ENCODE assay signal across 16 mouse cellular contexts in the genomic region with DNA sequence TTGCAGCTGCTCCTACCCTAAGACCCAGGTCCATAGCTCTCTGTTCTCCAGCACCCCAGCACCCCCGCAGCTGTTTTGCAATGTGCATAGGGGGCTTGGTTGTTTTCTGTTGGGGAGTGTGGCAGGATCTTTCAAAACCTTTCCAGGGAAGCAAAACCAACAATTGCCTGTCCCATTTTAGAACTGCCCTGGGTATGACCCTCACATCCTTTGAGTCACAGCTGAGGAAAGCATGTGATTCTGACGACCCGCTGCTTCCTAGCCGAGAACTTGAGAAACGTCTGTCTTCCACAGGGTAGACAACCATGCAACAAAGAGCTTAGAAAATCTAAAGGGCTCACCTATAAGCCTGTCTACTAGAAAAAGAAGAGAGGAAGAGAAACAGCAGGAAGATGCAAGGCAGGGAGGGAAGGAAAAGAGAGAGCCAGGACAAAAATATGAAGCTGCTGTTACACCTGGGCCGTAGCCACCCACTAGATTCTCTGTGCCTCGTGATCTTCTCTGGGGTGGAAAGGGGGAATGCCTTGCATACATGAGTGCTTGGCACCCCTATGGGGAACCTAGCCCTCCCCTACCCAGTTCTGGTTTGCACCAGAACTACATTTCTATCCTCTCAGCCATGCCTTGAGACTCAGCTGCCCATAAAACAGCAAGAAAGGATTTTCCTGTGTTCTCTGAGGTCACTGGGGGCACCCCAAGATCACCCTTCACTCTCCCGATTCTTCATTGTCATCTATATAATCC.
DNase-seq lines count a peak whose midpoint lies in the region; ATAC-seq and TF ChIP-seq lines count a peak whose summit lies in the region.
"Had no signal": no experiment of that assay in that cellular context is flagged by ENCODE, and none has a peak within 500 bp of the region (broad histone marks: within the 10 kb centered on the region; RNA-seq: fewer than 3 reads in every experiment).

No protein-coding gene starts in this region.

- 0 out of 2 replicates have a peak overlapping the region, but pooled peaks have one; percentile 4 for H3K4me2 ChIP-seq in heart, embryonic 14.5 days (ENCODE audit: low read length)
- H3K4me2 ChIP-seq in heart, embryonic 11.5 days = no peak overlapping the region
- no peak overlapping the region for H3K4me2 ChIP-seq in lung, embryonic 14.5 days
- no peak overlapping the region for H3K4me2 ChIP-seq in stomach, postnatal 0 days (replicated peaks; ENCODE audit: low read depth)
- H3K4me2 ChIP-seq: embryonic facial prominence, embryonic 15.5 days; neural tube, embryonic 15.5 days had no signal

- peaks cover 3 to 5% of the 10 kb centered on the region in 2 experiments; a peak in 2 of 4 replicates for H3K4me1 ChIP-seq in heart, embryonic 14.5 days (ENCODE audit: control insufficient read depth in 2 of 2, insufficient read depth in 2 of 2, low read length in 2 of 2)
- 0 out of 2 replicates have a peak, but pooled peaks cover 3% of the 10 kb centered on the region for H3K4me1 ChIP-seq in heart, embryonic 11.5 days (ENCODE audit: control insufficient read depth, insufficient read depth, low read length)
- no peaks in the 10 kb centered on the region for H3K4me1 ChIP-seq in lung, embryonic 14.5 days (ENCODE audit: insufficient read depth)
- no peaks in the 10 kb centered on the region for H3K4me1 ChIP-seq in stomach, postnatal 0 days (replicated peaks; ENCODE audit: control insufficient read depth, insufficient read depth)
- H3K4me1 ChIP-seq: embryonic facial prominence, embryonic 15.5 days; midbrain, embryonic 10.5 days; neural tube, embryonic 15.5 days had no signal

- no peak overlapping the region for H3K4me3 ChIP-seq in heart, embryonic 14.5 days (ENCODE audit: control insufficient read depth in 1 of 2, insufficient read depth in 1 of 2, low read depth in 1 of 2, low read length in 2 of 2)
- H3K4me3 ChIP-seq in heart, embryonic 11.5 days (ENCODE audit: low read depth, low read length) = no peak overlapping the region
- no peak overlapping the region for H3K4me3 ChIP-seq in lung, embryonic 14.5 days (ENCODE audit: low read depth, low read length)
- no peak overlapping the region for H3K4me3 ChIP-seq in stomach, postnatal 0 days (ENCODE audit: low read depth, low read length)
- H3K4me3 ChIP-seq: embryonic facial prominence, embryonic 15.5 days; midbrain, embryonic 10.5 days; neural tube, embryonic 15.5 days had no signal

- no peaks in the 10 kb centered on the region for H3K27me3 ChIP-seq in heart, embryonic 14.5 days (ENCODE audit: control insufficient read depth, insufficient read depth, low read length)
- H3K27me3 ChIP-seq in heart, embryonic 11.5 days (ENCODE audit: control insufficient read depth, insufficient read depth, low read length) = no peaks in the 10 kb centered on the region
- H3K27me3 ChIP-seq in lung, embryonic 14.5 days (ENCODE audit: insufficient read depth, low read length) = no peaks in the 10 kb centered on the region
- H3K27me3 ChIP-seq in stomach, postnatal 0 days (ENCODE audit: control insufficient read depth, insufficient read depth, low read length) = no peaks in the 10 kb centered on the region
- H3K27me3 ChIP-seq: embryonic facial prominence, embryonic 15.5 days; neural tube, embryonic 15.5 days had no signal

- H3K27ac ChIP-seq in heart, embryonic 14.5 days (replicated peaks in 1 of 2; ENCODE audit: control insufficient read depth in 1 of 2, insufficient read depth in 1 of 2, low read depth in 2 of 2, low read length in 2 of 2) = no peak overlapping the region
- H3K27ac ChIP-seq in heart, embryonic 11.5 days (ENCODE audit: low read depth, low read length) = no peak overlapping the region
- H3K27ac ChIP-seq in lung, embryonic 14.5 days (ENCODE audit: low read depth) = no peak overlapping the region
- 0 out of 2 replicates have a peak overlapping the region, but pooled peaks have one; percentile 9 for H3K27ac ChIP-seq in stomach, postnatal 0 days (replicated peaks)
- H3K27ac ChIP-seq: embryonic facial prominence, embryonic 15.5 days; midbrain, embryonic 10.5 days; neural tube, embryonic 15.5 days had no signal

- WGBS in heart, embryonic 14.5 days = 31% methylated on average over 8 of the region's 8 CpGs
- WGBS in heart, embryonic 11.5 days (ENCODE audit: insufficient replicate concordance) = 52% methylated on average over 8 of the region's 8 CpGs
- WGBS in lung, embryonic 14.5 days = 45% methylated on average over 8 of the region's 8 CpGs
- WGBS in stomach, postnatal 0 days = 49% methylated on average over 8 of the region's 8 CpGs

- TF ChIP-seq EP300 in stomach, postnatal 0 days (optimal IDR thresholded peaks at IDR 0.05) = no peak

- H3K9ac ChIP-seq in heart, embryonic 14.5 days (ENCODE audit: low read length) = no peak overlapping the region
- no peak overlapping the region for H3K9ac ChIP-seq in heart, embryonic 11.5 days (ENCODE audit: low read depth, low read length)
- H3K9ac ChIP-seq in lung, embryonic 14.5 days = no peak overlapping the region
- H3K9ac ChIP-seq in stomach, postnatal 0 days (ENCODE audit: low read length) = no peak overlapping the region
- H3K9ac ChIP-seq: embryonic facial prominence, embryonic 15.5 days; neural tube, embryonic 15.5 days had no signal

- no peak for TF ChIP-seq CTCF in lung, embryonic 14.5 days (IDR thresholded peaks at IDR 0.05; ENCODE audit: low read depth)
- TF ChIP-seq CTCF in stomach, postnatal 0 days (IDR thresholded peaks at IDR 0.05; ENCODE audit: low read depth) = no peak

- ATAC-seq in heart, embryonic 14.5 days (ENCODE audit: insufficient number of reproducible peaks, insufficient read depth, low FRiP score, low read depth) = no peak
- no peak for ATAC-seq in heart, embryonic 11.5 days (replicated peaks; ENCODE audit: insufficient number of reproducible peaks, low FRiP score, low TSS enrichment)
- no peak for ATAC-seq in lung, embryonic 14.5 days (ENCODE audit: insufficient read depth)
- peak; percentile 49 to 53; a peak in 3 of 4 replicates for ATAC-seq in hematopoietic stem cell, adult 5-6 weeks (replicated peaks in 1 of 2; ENCODE audit: insufficient read depth in 1 of 2, low FRiP score in 2 of 2, low TSS enrichment in 1 of 2, low read depth in 1 of 2, poor library complexity in 2 of 2, severe bottlenecking in 2 of 2)
- no peak for ATAC-seq in stomach, postnatal 0 days (ENCODE audit: low FRiP score, low TSS enrichment)
- ATAC-seq: activated CD4-positive, CD25-positive, alpha-beta regulatory T cell, adult 4 months; intestine, postnatal 0 days had no signal

- H3K36me3 ChIP-seq in heart, embryonic 14.5 days (ENCODE audit: control insufficient read depth, insufficient read depth, low read length) = no peaks in the 10 kb centered on the region
- H3K36me3 ChIP-seq in heart, embryonic 11.5 days (ENCODE audit: control insufficient read depth, insufficient read depth, low read length) = no peaks in the 10 kb centered on the region
- no peaks in the 10 kb centered on the region for H3K36me3 ChIP-seq in lung, embryonic 14.5 days (ENCODE audit: insufficient read depth)
- no peaks in the 10 kb centered on the region for H3K36me3 ChIP-seq in stomach, postnatal 0 days (ENCODE audit: control insufficient read depth, insufficient read depth, low read length)
- H3K36me3 ChIP-seq: embryonic facial prominence, embryonic 15.5 days; midbrain, embryonic 10.5 days; neural tube, embryonic 15.5 days had no signal

- no peaks in the 10 kb centered on the region for H3K9me3 ChIP-seq in heart, embryonic 14.5 days (ENCODE audit: control insufficient read depth, low read length)
- no peaks in the 10 kb centered on the region for H3K9me3 ChIP-seq in heart, embryonic 11.5 days (replicated peaks; ENCODE audit: control insufficient read depth, low read length)
- H3K9me3 ChIP-seq in lung, embryonic 14.5 days (ENCODE audit: low read depth, low read length) = no peaks in the 10 kb centered on the region
- no peaks in the 10 kb centered on the region for H3K9me3 ChIP-seq in stomach, postnatal 0 days (ENCODE audit: control insufficient read depth, low read length)
- H3K9me3 ChIP-seq: embryonic facial prominence, embryonic 15.5 days; midbrain, embryonic 10.5 days; neural tube, embryonic 15.5 days had no signal

- peak; percentile 13 for DNase-seq in lung, embryonic 14.5 days
- no peak for DNase-seq in lung, postnatal 10 days
- DNase-seq in stomach, postnatal 0 days (ENCODE audit: low spot score) = no peak
- no peak for DNase-seq in urinary bladder, adult 2 months (ENCODE audit: low spot score)
- no peak for DNase-seq in right cerebral cortex, postnatal 25 days
- DNase-seq: cerebellum, postnatal 10 days; left cerebral cortex, postnatal 4 days; thymus, adult 18-20 months had no signal

Comparison
In these comparisons a context has a peak if more than half of its experiments do, and no peak if none do; other contexts are left out.
1. ATAC-seq: peak in hematopoietic stem cell, adult 5-6 weeks (2 of 2); none in heart, embryonic 14.5 days (single experiment), heart, embryonic 11.5 days (single experiment), lung, embryonic 14.5 days (single experiment) and stomach, postnatal 0 days (single experiment).